Mouse (Mus musculus): ENCODE data around the gene Junb. TPM values are rescaled to one million over a fixed set of nuclear protein-coding genes. Genes with fewer than 3 reads are reported as not detected.

Gene Junb
- polyA plus RNA-seq, 1 experiment from 2014 or later, result 21.6 TPM

DNA sequence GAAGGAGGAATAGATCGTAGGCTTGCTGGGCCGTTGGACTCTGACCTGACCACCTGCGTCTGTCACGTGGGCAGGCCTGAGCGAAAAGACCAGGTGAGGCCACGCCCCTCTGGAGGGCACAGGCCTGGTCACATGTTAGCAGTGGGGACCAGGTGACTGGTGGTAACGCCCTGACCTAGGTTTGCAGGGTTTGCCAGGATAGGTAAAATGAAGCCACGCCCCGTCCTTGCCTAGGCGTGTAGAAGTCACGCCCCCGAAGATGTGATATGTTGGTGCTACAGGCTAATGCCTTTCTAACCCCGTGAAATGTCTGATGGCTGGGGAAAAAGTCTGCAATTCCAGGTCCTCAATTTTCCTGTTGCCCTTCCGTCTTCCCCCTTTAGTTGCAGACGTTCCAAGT lies 12.3 kb upstream of the Junb start:
- ATAC-seq (ENCODE audit: insufficient read depth, low FRiP score), result peak; percentile 84
- WGBS, result 3% methylated on average over 15 of the region's 15 CpGs
- no peaks in the 10 kb centered on the region for H3K27me3 ChIP-seq (ENCODE audit: control insufficient read depth, insufficient read depth, low read length)

GRCm38 (mm10) chr8:84990349-84990748 lies 11.8 kb upstream of the Junb start, which contains the start of gene Hook2:
Gene Hook2 (plus strand): TSS chr8:84990603.
- Histone ChIP-seq H3K9ac (ENCODE audit: low read length) (peak within 1 kb of the TSS; percentile 84), H3K4me1 (ENCODE audit: control insufficient read depth, insufficient read depth, low read length) (peaks cover 16% of the 10 kb centered on the region), H3K27me3 (ENCODE audit: control insufficient read depth, insufficient read depth, low read length) (no peaks in the 10 kb centered on the region), H3K9me3 (replicated peaks; ENCODE audit: control insufficient read depth, low read length) (no peaks in the 10 kb centered on the region), H3K4me3 (replicated peaks; ENCODE audit: low read length) (peak within 1 kb of the TSS; percentile 62), H3K27ac (ENCODE audit: low read length) (peak within 1 kb of the TSS; percentile 95), H3K36me3 (ENCODE audit: control insufficient read depth, insufficient read depth, low read length) (no peaks in the 10 kb centered on the region), H3K4me2 (ENCODE audit: low read depth, low read length) (peak within 1 kb of the TSS; percentile 89)
- under 1% methylated on average over 28 of the region's 28 CpGs for WGBS
- ATAC-seq (ENCODE audit: insufficient read depth, low FRiP score), result peak; percentile 92

More for the DNA sequence above, 12.3 kb upstream of the Junb start:
- Histone ChIP-seq H3K36me3 (ENCODE audit: control insufficient read depth, insufficient read depth, low read length) (no peaks in the 10 kb centered on the region), H3K27ac (ENCODE audit: low read length) (peak overlapping the region; percentile 95), H3K9me3 (replicated peaks; ENCODE audit: control insufficient read depth, low read length) (no peaks in the 10 kb centered on the region), H3K4me3 (replicated peaks; ENCODE audit: low read length) (peak overlapping the region; percentile 62), H3K4me2 (ENCODE audit: low read depth, low read length) (peak overlapping the region; percentile 89), H3K9ac (ENCODE audit: low read length) (peak overlapping the region; percentile 84), H3K4me1 (ENCODE audit: control insufficient read depth, insufficient read depth, low read length) (peaks cover 18% of the 10 kb centered on the region)

- Histone ChIP-seq H3K4me1 (ENCODE audit: control insufficient read depth, insufficient read depth, low read length) (peaks cover 22% of the 10 kb centered on the region), H3K9ac (ENCODE audit: low read length) (peak overlapping the region; percentile 76), H3K27ac (ENCODE audit: low read length) (peak overlapping the region; percentile 87), H3K36me3 (ENCODE audit: control insufficient read depth, insufficient read depth, low read length) (no peaks in the 10 kb centered on the region), H3K27me3 (ENCODE audit: control insufficient read depth, insufficient read depth, low read length) (no peaks in the 10 kb centered on the region), H3K9me3 (replicated peaks; ENCODE audit: control insufficient read depth, low read length) (no peaks in the 10 kb centered on the region), H3K4me2 (ENCODE audit: low read depth, low read length) (peak overlapping the region; percentile 89), H3K4me3 (replicated peaks; ENCODE audit: low read length) (peak overlapping the region; percentile 62)
- WGBS, result 0% methylated on average over 15 of the region's 15 CpGs
- ATAC-seq (ENCODE audit: insufficient read depth, low FRiP score), result peak; percentile 31
Observed at GRCm38 (mm10) chr8:84989810-84990209, 11.3 kb upstream of the Junb start.

DNA sequence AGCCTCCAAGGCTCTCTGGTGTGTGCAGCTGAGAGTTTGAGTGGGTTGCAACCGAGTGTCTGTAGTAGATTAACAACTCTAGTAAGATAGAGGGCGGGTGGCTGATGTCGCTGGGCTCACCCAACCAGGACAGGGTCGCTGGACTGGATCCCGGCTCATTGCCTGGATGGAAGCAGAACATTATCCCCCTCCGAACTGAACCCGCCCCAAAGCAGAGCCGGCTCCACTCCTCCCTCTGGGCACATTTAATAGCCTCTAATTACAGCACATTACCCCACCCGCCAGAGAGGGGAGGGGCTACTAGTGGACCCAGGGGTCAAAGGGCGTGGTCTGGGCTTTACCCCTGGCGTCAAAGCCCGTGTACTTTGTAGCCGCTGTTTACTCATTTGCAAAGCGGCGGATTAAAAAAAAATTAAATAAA lies 10.8 kb upstream of the Junb start:
- no peaks in the 10 kb centered on the region for H3K27me3 ChIP-seq (ENCODE audit: control insufficient read depth, insufficient read depth, low read length)
- no peaks in the 10 kb centered on the region for H3K9me3 ChIP-seq (replicated peaks; ENCODE audit: control insufficient read depth, low read length)
- H3K36me3 ChIP-seq (ENCODE audit: control insufficient read depth, insufficient read depth, low read length), result no peaks in the 10 kb centered on the region
- ATAC-seq (ENCODE audit: insufficient read depth, low FRiP score), result no peak
- H3K4me2 ChIP-seq (ENCODE audit: low read depth, low read length), result peak overlapping the region; percentile 89
- H3K27ac ChIP-seq (ENCODE audit: low read length), result peak overlapping the region; percentile 87
- H3K4me1 ChIP-seq (ENCODE audit: control insufficient read depth, insufficient read depth, low read length), result peaks cover 27% of the 10 kb centered on the region
- 11% methylated on average over 15 of the region's 15 CpGs for WGBS
- H3K9ac ChIP-seq (ENCODE audit: low read length), result peak overlapping the region; percentile 61
- H3K4me3 ChIP-seq (replicated peaks; ENCODE audit: low read length), result peak overlapping the region; percentile 62

GRCm38 (mm10) chr8:84987903-84988302 lies 9.4 kb upstream of the Junb start:
- peaks cover 28% of the 10 kb centered on the region for H3K4me1 ChIP-seq (ENCODE audit: control insufficient read depth, insufficient read depth, low read length)
- no peak overlapping the region for H3K4me3 ChIP-seq (replicated peaks; ENCODE audit: low read length)
- H3K36me3 ChIP-seq (ENCODE audit: control insufficient read depth, insufficient read depth, low read length), result no peaks in the 10 kb centered on the region
- no peak overlapping the region for H3K27ac ChIP-seq (ENCODE audit: low read length)
- no peak for ATAC-seq (ENCODE audit: insufficient read depth, low FRiP score)
- H3K9ac ChIP-seq (ENCODE audit: low read length), result no peak overlapping the region
- H3K27me3 ChIP-seq (ENCODE audit: control insufficient read depth, insufficient read depth, low read length), result no peaks in the 10 kb centered on the region
- H3K4me2 ChIP-seq (ENCODE audit: low read depth, low read length), result no peak overlapping the region
- no peaks in the 10 kb centered on the region for H3K9me3 ChIP-seq (replicated peaks; ENCODE audit: control insufficient read depth, low read length)
- 67% methylated on average over 2 of the region's 2 CpGs for WGBS

GRCm38 (mm10) chr8:84987388-84987787 lies 8.9 kb upstream of the Junb start:
- H3K27ac ChIP-seq (ENCODE audit: low read length), result no peak overlapping the region
- no peak overlapping the region for H3K9ac ChIP-seq (ENCODE audit: low read length)
- no peak overlapping the region for H3K4me3 ChIP-seq (replicated peaks; ENCODE audit: low read length)
- no peaks in the 10 kb centered on the region for H3K36me3 ChIP-seq (ENCODE audit: control insufficient read depth, insufficient read depth, low read length)
- 77% methylated on average over 5 of the region's 5 CpGs for WGBS
- peaks cover 32% of the 10 kb centered on the region for H3K4me1 ChIP-seq (ENCODE audit: control insufficient read depth, insufficient read depth, low read length)
- no peak for ATAC-seq (ENCODE audit: insufficient read depth, low FRiP score)
- no peak overlapping the region for H3K4me2 ChIP-seq (ENCODE audit: low read depth, low read length)
- no peaks in the 10 kb centered on the region for H3K27me3 ChIP-seq (ENCODE audit: control insufficient read depth, insufficient read depth, low read length)
- H3K9me3 ChIP-seq (replicated peaks; ENCODE audit: control insufficient read depth, low read length), result no peaks in the 10 kb centered on the region

GRCm38 (mm10) chr8:84986379-84986945 lies 7.9 kb upstream of the Junb start:
- H3K4me2 ChIP-seq (ENCODE audit: low read depth, low read length), result peak overlapping the region; percentile 79

DNA sequence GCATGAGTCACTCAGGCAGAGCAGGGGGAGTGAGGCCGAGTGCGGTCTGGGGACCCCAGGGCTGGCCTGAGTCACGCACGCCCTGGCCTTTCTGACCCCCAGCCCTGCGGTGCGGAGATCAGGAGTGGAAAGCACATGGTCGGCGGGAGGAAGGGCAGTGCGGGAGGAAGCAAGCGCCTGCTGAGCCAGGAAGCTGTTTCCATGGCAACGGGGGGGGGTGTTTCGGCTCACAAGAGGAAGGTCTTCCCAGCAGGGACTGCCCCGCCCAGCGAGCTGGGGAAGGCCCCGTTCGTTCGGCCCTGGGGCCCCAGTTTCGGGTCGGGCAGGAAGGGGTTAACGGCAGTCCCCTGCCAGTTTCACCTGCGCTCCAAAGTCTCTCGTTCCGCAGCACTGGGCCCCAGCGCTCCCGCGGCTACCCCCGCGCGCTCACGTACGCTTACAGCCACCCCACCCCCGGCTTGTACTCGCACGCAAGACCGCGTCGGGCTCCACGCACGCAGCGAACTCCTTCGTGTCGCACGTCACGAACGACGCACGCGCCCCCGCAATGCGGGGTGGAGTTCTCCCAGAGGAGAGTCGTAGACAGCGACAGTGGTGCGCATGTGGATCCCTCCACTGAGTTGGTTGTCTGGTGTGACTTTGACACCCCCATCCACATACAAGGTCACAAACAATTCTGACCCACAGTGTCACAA lies 7.3 kb upstream of the Junb start:
- under 1% methylated on average over 53 of the region's 53 CpGs for WGBS
- Histone ChIP-seq H3K36me3 (ENCODE audit: control insufficient read depth, insufficient read depth, low read length) (no peaks in the 10 kb centered on the region), H3K9ac (ENCODE audit: low read length) (peak overlapping the region; percentile 65), H3K4me3 (replicated peaks; ENCODE audit: low read length) (peak overlapping the region; percentile 43), H3K9me3 (replicated peaks; ENCODE audit: control insufficient read depth, low read length) (no peaks in the 10 kb centered on the region), H3K27me3 (ENCODE audit: control insufficient read depth, insufficient read depth, low read length) (no peaks in the 10 kb centered on the region), H3K4me1 (ENCODE audit: control insufficient read depth, insufficient read depth, low read length) (peaks cover 45% of the 10 kb centered on the region), H3K27ac (ENCODE audit: low read length) (peak overlapping the region; percentile 94), H3K4me2 (ENCODE audit: low read depth, low read length) (peak overlapping the region; percentile 79)
- ATAC-seq (ENCODE audit: insufficient read depth, low FRiP score), result peak; percentile 26

More at GRCm38 (mm10) chr8:84986379-84986945, 7.9 kb upstream of the Junb start:
- peaks cover 41% of the 10 kb centered on the region for H3K4me1 ChIP-seq (ENCODE audit: control insufficient read depth, insufficient read depth, low read length)
- peak overlapping the region; percentile 43 for H3K4me3 ChIP-seq (replicated peaks; ENCODE audit: low read length)
- peak overlapping the region; percentile 94 for H3K27ac ChIP-seq (ENCODE audit: low read length)
- H3K9me3 ChIP-seq (replicated peaks; ENCODE audit: control insufficient read depth, low read length), result no peaks in the 10 kb centered on the region
- no peaks in the 10 kb centered on the region for H3K27me3 ChIP-seq (ENCODE audit: control insufficient read depth, insufficient read depth, low read length)
- H3K36me3 ChIP-seq (ENCODE audit: control insufficient read depth, insufficient read depth, low read length), result no peaks in the 10 kb centered on the region
- 30% methylated on average over 8 of the region's 8 CpGs for WGBS
- ATAC-seq (ENCODE audit: insufficient read depth, low FRiP score), result no peak
- peak overlapping the region; percentile 65 for H3K9ac ChIP-seq (ENCODE audit: low read length)

DNA sequence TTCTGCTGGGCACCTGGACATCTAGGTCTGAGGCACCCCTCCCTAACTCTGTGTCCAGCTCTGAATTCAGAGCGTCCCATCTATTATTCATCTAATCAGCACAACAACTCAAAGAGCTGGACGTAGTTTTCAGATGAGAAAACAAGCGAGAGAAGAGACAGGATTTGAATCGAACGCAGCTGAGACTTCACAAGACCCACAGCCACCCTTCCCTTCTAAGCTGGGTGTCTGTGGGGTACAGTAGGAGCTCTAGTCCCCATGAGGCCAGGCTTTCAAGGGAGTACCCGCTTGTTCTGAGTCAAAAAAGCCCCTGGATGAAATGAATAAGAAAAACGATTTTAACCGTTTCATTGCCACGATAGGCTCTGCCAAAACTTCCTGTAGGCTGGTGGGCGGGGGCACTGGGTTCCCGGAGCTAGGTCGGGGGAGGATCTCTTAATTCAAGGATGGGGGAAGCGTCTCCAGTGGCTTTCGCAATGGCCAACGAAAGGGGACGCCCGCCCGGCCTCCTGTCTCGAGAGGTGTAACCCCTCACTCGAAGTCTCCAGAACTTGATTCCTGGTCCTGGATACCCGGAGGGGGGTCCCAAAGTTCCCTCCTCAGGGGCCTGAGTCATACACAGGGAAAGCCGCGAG lies 6.6 kb upstream of the Junb start:
- no peak for ATAC-seq (ENCODE audit: insufficient read depth, low FRiP score)
- no peaks in the 10 kb centered on the region for H3K27me3 ChIP-seq (ENCODE audit: control insufficient read depth, insufficient read depth, low read length)
- H3K9ac ChIP-seq (ENCODE audit: low read length), result peak overlapping the region; percentile 65
- H3K36me3 ChIP-seq (ENCODE audit: control insufficient read depth, insufficient read depth, low read length), result no peaks in the 10 kb centered on the region
- H3K4me3 ChIP-seq (replicated peaks; ENCODE audit: low read length), result peak overlapping the region; percentile 43
- no peaks in the 10 kb centered on the region for H3K9me3 ChIP-seq (replicated peaks; ENCODE audit: control insufficient read depth, low read length)
- H3K4me1 ChIP-seq (ENCODE audit: control insufficient read depth, insufficient read depth, low read length), result peaks cover 47% of the 10 kb centered on the region
- peak overlapping the region; percentile 79 for H3K4me2 ChIP-seq (ENCODE audit: low read depth, low read length)
- peak overlapping the region; percentile 94 for H3K27ac ChIP-seq (ENCODE audit: low read length)
- under 1% methylated on average over 23 of the region's 23 CpGs for WGBS
